Mouse (Mus musculus) lung, postnatal 0 days (tissue): ENCODE data around the gene Sord.

Experiments used
- CTCF ChIP-seq: IDR thresholded peaks from 2 replicates; pipeline ENCODE4 v1.5.1; 2016; ENCODE audit warnings: antibody characterized with exemption, mild to moderate bottlenecking
- EP300 ChIP-seq: IDR thresholded peaks from 2 replicates; pipeline ENCODE4 v1.6.1; 2016; ENCODE audit warnings: antibody characterized with exemption, mild to moderate bottlenecking, control low read depth

DNA sequence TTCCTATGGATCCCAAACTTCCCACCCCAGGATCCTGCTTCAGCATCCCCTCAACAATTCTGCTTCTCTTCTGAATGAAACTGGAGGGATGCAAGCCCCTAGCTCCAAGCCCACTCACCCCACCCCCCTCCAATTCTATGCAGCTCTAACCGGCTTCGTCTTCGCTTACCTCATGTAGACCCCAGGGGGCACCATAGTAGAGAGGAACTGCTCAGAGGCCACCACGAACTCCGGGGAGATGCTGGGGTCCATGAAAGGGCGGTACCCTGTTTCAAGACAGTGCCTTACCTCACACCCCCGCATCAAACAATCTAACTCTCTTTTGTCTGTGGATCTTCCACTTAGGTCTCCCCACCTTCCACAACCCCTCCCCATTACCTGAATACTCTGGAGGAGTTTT, 60.4 kb downstream of the Sord start:
- no peak for TF ChIP-seq CTCF
- no peak for TF ChIP-seq EP300
